Mouse (Mus musculus): ENCODE measurements at regions not wholly inside any gene's neighbourhood (a gene's known extent, or its start where the extent isn't known, plus 50 kb on each side); places are given as distances from the start of the nearest gene placed in this dataset.

GRCm38 (mm10) chrX:57869648-57870047 is 152.9 kb upstream of the Zic3 start:
- no peak overlapping the region for H3K27ac ChIP-seq
- H3K9me3 ChIP-seq (replicated peaks), result no peaks in the 10 kb centered on the region
- no peaks in the 10 kb centered on the region for H3K27me3 ChIP-seq
- no peaks in the 10 kb centered on the region for H3K4me1 ChIP-seq
- H3K4me2 ChIP-seq, result no peak overlapping the region
- no peak overlapping the region for H3K9ac ChIP-seq
- no peak overlapping the region for H3K4me3 ChIP-seq
- peak; percentile 70; the same call in 1 of the 2 replicates for ATAC-seq
- 37% methylated on average over 5 of the region's 5 CpGs for WGBS
- no peaks in the 10 kb centered on the region for H3K36me3 ChIP-seq (ENCODE audit: poor library complexity, severe bottlenecking)

GRCm38 (mm10) chrX:57916705-57917104 is 105.8 kb upstream of the Zic3 start:
- Histone ChIP-seq H3K27me3 (peaks cover 10% of the 10 kb centered on the region; the same call in 1 of the 2 replicates), H3K4me3 (no peak overlapping the region), H3K4me2 (peak overlapping the region; percentile 22), H3K4me1 (0 out of 2 replicates have a peak, but pooled peaks cover 2% of the 10 kb centered on the region), H3K9ac (no peak overlapping the region), H3K36me3 (ENCODE audit: poor library complexity, severe bottlenecking) (no peaks in the 10 kb centered on the region), H3K9me3 (replicated peaks) (no peaks in the 10 kb centered on the region), H3K27ac (no peak overlapping the region)
- 30% methylated on average over 11 of the region's 11 CpGs for WGBS
- no peak for ATAC-seq

- H3K9ac ChIP-seq, result no peak overlapping the region
- peak overlapping the region; percentile 22; the same call in 1 of the 2 replicates for H3K4me2 ChIP-seq
- peaks cover 11% of the 10 kb centered on the region; the same call in 1 of the 2 replicates for H3K27me3 ChIP-seq
- no peaks in the 10 kb centered on the region for H3K9me3 ChIP-seq (replicated peaks)
- 22% methylated on average over 21 of the region's 21 CpGs for WGBS
- 0 out of 2 replicates have a peak, but pooled peaks cover 2% of the 10 kb centered on the region for H3K4me1 ChIP-seq
- no peak overlapping the region for H3K4me3 ChIP-seq
- no peak for ATAC-seq
- H3K27ac ChIP-seq, result no peak overlapping the region
- H3K36me3 ChIP-seq (ENCODE audit: poor library complexity, severe bottlenecking), result no peaks in the 10 kb centered on the region
Measured at GRCm38 (mm10) chrX:57917441-57918145, 104.9 kb upstream of the Zic3 start.

- Histone ChIP-seq H3K4me2 (peak overlapping the region; percentile 20; the same call in 1 of the 2 replicates), H3K27ac (no peak overlapping the region)
- WGBS, result 22% methylated on average over 23 of the region's 25 CpGs
Measured at GRCm38 (mm10) chrX:57918181-57919115, 104.1 kb upstream of the Zic3 start.

GRCm38 (mm10) chrX:57919886-57920285 is 102.6 kb upstream of the Zic3 start:
- Histone ChIP-seq H3K4me1 (0 out of 2 replicates have a peak, but pooled peaks cover 2% of the 10 kb centered on the region), H3K36me3 (ENCODE audit: poor library complexity, severe bottlenecking) (no peaks in the 10 kb centered on the region), H3K4me3 (peak overlapping the region; percentile 15), H3K27me3 (peaks cover 16% of the 10 kb centered on the region; the same call in 1 of the 2 replicates), H3K9me3 (replicated peaks) (no peaks in the 10 kb centered on the region), H3K27ac (peak overlapping the region; percentile 35; the same call in 1 of the 2 replicates), H3K9ac (0 out of 2 replicates have a peak overlapping the region, but pooled peaks have one; percentile 12), H3K4me2 (peak overlapping the region; percentile 45)
- ATAC-seq, result no peak
- 16% methylated on average over 17 of the region's 17 CpGs for WGBS

More at GRCm38 (mm10) chrX:57918181-57919115, 104.1 kb upstream of the Zic3 start:
- no peak overlapping the region for H3K4me3 ChIP-seq
- ATAC-seq, result no peak
- H3K36me3 ChIP-seq (ENCODE audit: poor library complexity, severe bottlenecking), result no peaks in the 10 kb centered on the region
- peaks cover 16% of the 10 kb centered on the region; the same call in 1 of the 2 replicates for H3K27me3 ChIP-seq
- H3K4me1 ChIP-seq, result 0 out of 2 replicates have a peak, but pooled peaks cover 2% of the 10 kb centered on the region
- no peak overlapping the region for H3K9ac ChIP-seq
- H3K9me3 ChIP-seq (replicated peaks), result no peaks in the 10 kb centered on the region

GRCm38 (mm10) chrX:57920376-57920775 is 102.1 kb upstream of the Zic3 start:
- H3K4me1 ChIP-seq, result 0 out of 2 replicates have a peak, but pooled peaks cover 2% of the 10 kb centered on the region
- ATAC-seq, result no peak
- no peaks in the 10 kb centered on the region for H3K36me3 ChIP-seq (ENCODE audit: poor library complexity, severe bottlenecking)
- no peak overlapping the region; the same call in 1 of the 2 replicates for H3K4me3 ChIP-seq
- WGBS, result 22% methylated on average over 18 of the region's 18 CpGs
- H3K9me3 ChIP-seq (replicated peaks), result no peaks in the 10 kb centered on the region
- H3K27ac ChIP-seq, result peak overlapping the region; percentile 35; the same call in 1 of the 2 replicates
- peaks cover 16% of the 10 kb centered on the region; the same call in 1 of the 2 replicates for H3K27me3 ChIP-seq
- H3K9ac ChIP-seq, result no peak overlapping the region
- H3K4me2 ChIP-seq, result peak overlapping the region; percentile 45

GRCm38 (mm10) chrX:57921294-57921693 is 101.2 kb upstream of the Zic3 start:
- Histone ChIP-seq H3K4me1 (0 out of 2 replicates have a peak, but pooled peaks cover 2% of the 10 kb centered on the region), H3K4me3 (peak overlapping the region; percentile 21), H3K27ac (no peak overlapping the region; the same call in 1 of the 2 replicates), H3K9ac (no peak overlapping the region), H3K36me3 (ENCODE audit: poor library complexity, severe bottlenecking) (no peaks in the 10 kb centered on the region), H3K27me3 (peaks cover 16% of the 10 kb centered on the region; the same call in 1 of the 2 replicates), H3K9me3 (replicated peaks) (no peaks in the 10 kb centered on the region), H3K4me2 (peak overlapping the region; percentile 45)
- ATAC-seq, result peak; percentile 32; the same call in 1 of the 2 replicates
- 14% methylated on average over 16 of the region's 16 CpGs for WGBS

- ATAC-seq, result no peak
- peak overlapping the region; percentile 21 for H3K4me3 ChIP-seq
- H3K27ac ChIP-seq, result peak overlapping the region; percentile 40; the same call in 1 of the 2 replicates
- peaks cover 13% of the 10 kb centered on the region; the same call in 1 of the 2 replicates for H3K27me3 ChIP-seq
- no peaks in the 10 kb centered on the region for H3K36me3 ChIP-seq (ENCODE audit: poor library complexity, severe bottlenecking)
- 18% methylated on average over 25 of the region's 25 CpGs for WGBS
- H3K4me2 ChIP-seq, result peak overlapping the region; percentile 45
- no peak overlapping the region for H3K9ac ChIP-seq
- 0 out of 2 replicates have a peak, but pooled peaks cover 2% of the 10 kb centered on the region for H3K4me1 ChIP-seq
- H3K9me3 ChIP-seq (replicated peaks), result no peaks in the 10 kb centered on the region
Measured at GRCm38 (mm10) chrX:57921821-57922449, 100.6 kb upstream of the Zic3 start.

GRCm38 (mm10) chrX:57923836-57924235 is 98.7 kb upstream of the Zic3 start:
- no peak for ATAC-seq
- Histone ChIP-seq H3K4me1 (0 out of 2 replicates have a peak, but pooled peaks cover 2% of the 10 kb centered on the region), H3K27ac (no peak overlapping the region), H3K4me2 (no peak overlapping the region), H3K4me3 (no peak overlapping the region), H3K9ac (no peak overlapping the region), H3K9me3 (replicated peaks) (no peaks in the 10 kb centered on the region), H3K36me3 (ENCODE audit: poor library complexity, severe bottlenecking) (no peaks in the 10 kb centered on the region), H3K27me3 (peaks cover 13% of the 10 kb centered on the region; the same call in 1 of the 2 replicates)
- WGBS, result 21% methylated on average over 5 of the region's 5 CpGs

- Histone ChIP-seq H3K9ac (no peak overlapping the region), H3K9me3 (replicated peaks) (no peaks in the 10 kb centered on the region), H3K4me3 (no peak overlapping the region), H3K4me2 (no peak overlapping the region), H3K27ac (no peak overlapping the region), H3K27me3 (no peaks in the 10 kb centered on the region), H3K4me1 (no peaks in the 10 kb centered on the region), H3K36me3 (ENCODE audit: poor library complexity, severe bottlenecking) (no peaks in the 10 kb centered on the region)
- no peak for ATAC-seq
- WGBS, result 56% methylated on average over 3 of the region's 3 CpGs
Measured at GRCm38 (mm10) chrX:57935621-57936020, 86.9 kb upstream of the Zic3 start.

GRCm38 (mm10) chrX:57938248-57938836 is 84.2 kb upstream of the Zic3 start:
- no peaks in the 10 kb centered on the region for H3K27me3 ChIP-seq
- H3K4me2 ChIP-seq, result no peak overlapping the region
- H3K4me3 ChIP-seq, result no peak overlapping the region
- ATAC-seq, result peak; percentile 74
- no peak overlapping the region for H3K9ac ChIP-seq
- H3K4me1 ChIP-seq, result no peaks in the 10 kb centered on the region
- no peak overlapping the region for H3K27ac ChIP-seq
- no peaks in the 10 kb centered on the region for H3K9me3 ChIP-seq (replicated peaks)
- no peaks in the 10 kb centered on the region for H3K36me3 ChIP-seq (ENCODE audit: poor library complexity, severe bottlenecking)
- 19% methylated on average over 6 of the region's 6 CpGs for whole genome bisulfite sequencing

All from forebrain, embryonic 13.5 days (tissue).